Mouse (Mus musculus) hindbrain, postnatal 0 days (tissue): ENCODE data around the gene Slc28a1. TPM values are rescaled to one million over a fixed set of nuclear protein-coding genes. Genes with fewer than 3 reads are reported as not detected.
"Not testable (repeated sequence)": the region's sequence is repeated elsewhere in the genome, so short reads cannot be mapped to it uniquely, and the experiment has no call there.

Experiments
- ATAC-seq: fragments of 200-750 bp; cut with Nextera tagmentation; 2 replicates; pipeline ENCODE4 v1.8.0; 2017; ENCODE audit warnings: mild to moderate bottlenecking, moderate TSS enrichment, moderate library complexity
- DNase-seq: peaks from one replicate; pipeline ENCODE4 v3.0.0-alpha.2; 2015; ENCODE audit warnings: low spot score
- H3K27ac ChIP-seq: fragments of 300-500 bp; sonication (generic); 2 replicates; pipeline ENCODE4 v1.5.1; 2014; ENCODE audit warnings: mild to moderate bottlenecking
- H3K27me3 ChIP-seq: fragments of 300-500 bp; sonication (generic); 2 replicates; pipeline ENCODE4 v1.6.1; 2014; ENCODE audit warnings: low read length, mixed read lengths; ENCODE audit not compliant: insufficient read depth
- H3K36me3 ChIP-seq: fragments of 300-500 bp; sonication (generic); 2 replicates; pipeline ENCODE4 v1.6.1; 2014; ENCODE audit warnings: low read length, mixed read lengths; ENCODE audit not compliant: insufficient read depth
- H3K4me1 ChIP-seq: fragments of 300-500 bp; sonication (generic); 2 replicates; pipeline ENCODE4 v1.6.1; 2014; ENCODE audit warnings: antibody characterized with exemption, low read length, mixed read lengths; ENCODE audit not compliant: insufficient read depth
- H3K4me2 ChIP-seq: fragments of 300-500 bp; sonication (generic); 2 replicates; pipeline ENCODE4 v1.6.1; 2014; ENCODE audit warnings: low read depth, mild to moderate bottlenecking, low read length, moderate library complexity, mixed read lengths
- H3K4me3 ChIP-seq: fragments of 300-500 bp; sonication (generic); 2 replicates; pipeline ENCODE4 v1.5.1; 2014; ENCODE audit warnings: low read length
- H3K9ac ChIP-seq: fragments of 300-500 bp; sonication (generic); replicated peaks from 2 replicates; pipeline ENCODE4 v1.6.1; 2014; ENCODE audit warnings: mild to moderate bottlenecking, low read length, moderate library complexity, mixed read lengths
- H3K9me3 ChIP-seq: fragments of 300-500 bp; sonication (generic); 2 replicates; pipeline ENCODE4 v1.6.1; 2016; ENCODE audit warnings: low read length, mixed read lengths
- CTCF ChIP-seq: IDR thresholded peaks from 2 replicates; pipeline ENCODE4 v1.5.1; 2016; ENCODE audit warnings: antibody characterized with exemption, control low read depth, low read depth
- WGBS: fragments of 180-500 bp; shearing (Covaris S2); extraction: QIAGEN DNeasy Blood & Tissue Kit; methylation state at CpG from one replicate; pipeline ENCODE4 v1.1.7; 2014; 5-methylcytosine and 5-hydroxymethylcytosine counted together
- polyA plus RNA-seq: library from polyadenylated mRNA; unstranded; fragments of >200 nt; fragmentation: Nextera tagmentation; extraction: Ambion mirVana; gene quantifications from 2 replicates; pipeline ENCODE4 v1.2.1, GENCODE M21; 2015
- total RNA-seq: library from RNA; depleted of rRNA; stranded (reverse); fragments of >200 nt; gene quantifications from 2 replicates; pipeline ENCODE4 v1.2.3, GENCODE M21; 2014

The Slc28a1 gene
- total and polyA plus RNA-seq, 2 experiments from 2014 or later = 0.10 to 0.47 TPM

- H3K9me3 ChIP-seq = 0 out of 2 replicates have a peak, but pooled peaks cover 2% of the 10 kb centered on the region
- H3K27me3 ChIP-seq = no peaks in the 10 kb centered on the region
- no peak for TF ChIP-seq CTCF
- no peak overlapping the region for H3K4me2 ChIP-seq
- H3K4me1 ChIP-seq = no peaks in the 10 kb centered on the region
- 87% methylated on average over 11 of the region's 11 CpGs for WGBS
- H3K36me3 ChIP-seq = no peaks in the 10 kb centered on the region
- H3K9ac ChIP-seq = no peak overlapping the region
- no peak overlapping the region for H3K27ac ChIP-seq
- ATAC-seq (no peak), DNase-seq (no peak)
- no peak overlapping the region for H3K4me3 ChIP-seq
These were observed 35.2 kb downstream of the Slc28a1 start for GRCm38 (mm10) chr7:81149759-81150158.

GRCm38 (mm10) chr7:81151216-81151615 is 36.6 kb downstream of the Slc28a1 start:
- Histone ChIP-seq H3K9ac (no peak overlapping the region), H3K36me3 (no peaks in the 10 kb centered on the region), H3K4me2 (no peak overlapping the region), H3K4me3 (no peak overlapping the region), H3K4me1 (no peaks in the 10 kb centered on the region), H3K27me3 (no peaks in the 10 kb centered on the region), H3K9me3 (0 out of 2 replicates have a peak, but pooled peaks cover 2% of the 10 kb centered on the region), H3K27ac (no peak overlapping the region)
- WGBS = 95% methylated on average over 8 of the region's 8 CpGs
- ATAC-seq (no peak), DNase-seq (no peak)
- no peak for TF ChIP-seq CTCF

- ATAC-seq (no peak), DNase-seq (no peak)
- 93% methylated on average over 10 of the region's 10 CpGs for WGBS
- H3K27ac ChIP-seq = no peak overlapping the region
- no peaks in the 10 kb centered on the region for H3K36me3 ChIP-seq
- 0 out of 2 replicates have a peak, but pooled peaks cover 2% of the 10 kb centered on the region for H3K9me3 ChIP-seq
- no peak for TF ChIP-seq CTCF
- H3K4me2 ChIP-seq = no peak overlapping the region
- no peaks in the 10 kb centered on the region for H3K27me3 ChIP-seq
- H3K9ac ChIP-seq = no peak overlapping the region
- no peaks in the 10 kb centered on the region for H3K4me1 ChIP-seq
- H3K4me3 ChIP-seq = no peak overlapping the region
These were observed 37.7 kb downstream of the Slc28a1 start for GRCm38 (mm10) chr7:81152306-81152705.

- ATAC-seq (no peak), DNase-seq (no peak)
- Histone ChIP-seq H3K4me3 (no peak overlapping the region), H3K36me3 (no peaks in the 10 kb centered on the region), H3K9me3 (0 out of 2 replicates have a peak, but pooled peaks cover 2% of the 10 kb centered on the region), H3K27ac (no peak overlapping the region), H3K4me2 (no peak overlapping the region), H3K4me1 (no peaks in the 10 kb centered on the region), H3K9ac (no peak overlapping the region), H3K27me3 (no peaks in the 10 kb centered on the region)
- TF ChIP-seq CTCF = no peak
- WGBS = 87% methylated on average over 7 of the region's 7 CpGs
These were observed 38.2 kb downstream of the Slc28a1 start for GRCm38 (mm10) chr7:81152826-81153225.

GRCm38 (mm10) chr7:81153327-81153726 is 38.7 kb downstream of the Slc28a1 start:
- Histone ChIP-seq H3K36me3 (no peaks in the 10 kb centered on the region), H3K4me2 (no peak overlapping the region), H3K9ac (no peak overlapping the region), H3K27ac (no peak overlapping the region), H3K4me1 (no peaks in the 10 kb centered on the region), H3K27me3 (no peaks in the 10 kb centered on the region), H3K9me3 (0 out of 2 replicates have a peak, but pooled peaks cover 2% of the 10 kb centered on the region), H3K4me3 (no peak overlapping the region)
- no peak for ATAC-seq
- no peak for TF ChIP-seq CTCF
- 90% methylated on average over 6 of the region's 6 CpGs for WGBS
- no peak for DNase-seq

- not testable (repeated sequence) for H3K36me3 ChIP-seq, H3K9me3 ChIP-seq, H3K4me2 ChIP-seq, H3K4me3 ChIP-seq, H3K9ac ChIP-seq, H3K4me1 ChIP-seq, DNase-seq, H3K27ac ChIP-seq, ATAC-seq, H3K27me3 ChIP-seq
These were observed 39.6 kb downstream of the Slc28a1 start for GRCm38 (mm10) chr7:81154244-81154643.

GRCm38 (mm10) chr7:81154960-81155359 is 40.4 kb downstream of the Slc28a1 start:
- 0 out of 2 replicates have a peak, but pooled peaks cover 2% of the 10 kb centered on the region for H3K9me3 ChIP-seq
- ATAC-seq = peak; percentile 77

More at GRCm38 (mm10) chr7:81154960-81155359, 40.4 kb downstream of the Slc28a1 start:
- Histone ChIP-seq H3K4me2 (no peak overlapping the region), H3K4me1 (no peaks in the 10 kb centered on the region), H3K27me3 (no peaks in the 10 kb centered on the region), H3K9ac (no peak overlapping the region), H3K36me3 (no peaks in the 10 kb centered on the region), H3K27ac (no peak overlapping the region), H3K4me3 (no peak overlapping the region)
- 5% methylated on average over 3 of the region's 3 CpGs for WGBS
- DNase-seq = peak; percentile 79
- TF ChIP-seq CTCF = peak; percentile 95
